Mouse (Mus musculus): Measurements from ENCODE around the gene Lrrd1. TPM values are rescaled to one million over a fixed set of nuclear protein-coding genes. Genes with fewer than 3 reads are reported as not detected.
"Not testable (repeated sequence)": the region's sequence is repeated elsewhere in the genome, so short reads cannot be mapped to it uniquely, and the experiment has no call there.

Gene Lrrd1
- total RNA-seq (2014; rRNA removed) (not detected in 2 replicates), polyA plus RNA-seq (2015; fragmentation: Nextera tagmentation; extraction: Ambion mirVana) (0.09 TPM in 1 of 2 replicates, not detected in the other)

- no peak within 1 kb of the TSS for H3K27ac ChIP-seq
- no peak for TF ChIP-seq CTCF (IDR thresholded peaks at IDR 0.05; ENCODE audit: low read depth)
- H3K9me3 ChIP-seq (ENCODE audit: low read length) = no peaks in the 10 kb centered on the region
- no peaks in the 10 kb centered on the region for H3K27me3 ChIP-seq (ENCODE audit: insufficient read depth, low read length)
- DNase-seq (ENCODE audit: low spot score) (peak; percentile 17), ATAC-seq (peak; percentile 47; the same call in 1 of the 2 replicates)
- peak within 1 kb of the TSS; percentile 59 for H3K4me2 ChIP-seq (ENCODE audit: low read depth, low read length)
- WGBS = 6% methylated on average over 24 of the region's 24 CpGs
- H3K36me3 ChIP-seq (ENCODE audit: insufficient read depth, low read length) = 0 out of 2 replicates have a peak, but pooled peaks cover 6% of the 10 kb centered on the region
- no peak within 1 kb of the TSS for H3K9ac ChIP-seq (replicated peaks; ENCODE audit: low read length)
- H3K4me3 ChIP-seq (ENCODE audit: low read length) = peak within 1 kb of the TSS; percentile 35
- H3K4me1 ChIP-seq (ENCODE audit: insufficient read depth, low read length) = 0 out of 2 replicates have a peak, but pooled peaks cover 6% of the 10 kb centered on the region
Measured at GRCm38 (mm10) chr5:3845026-3845425, at the start of gene Lrrd1. Gene Lrrd1 (plus strand): TSS chr5:3845173.

GRCm38 (mm10) chr5:3797101-3797500 is 47.9 kb upstream of the Lrrd1 start:
- not testable (repeated sequence) for H3K9me3 ChIP-seq (ENCODE audit: low read length); H3K27me3 ChIP-seq (ENCODE audit: insufficient read depth, low read length); ATAC-seq; H3K4me2 ChIP-seq (ENCODE audit: low read depth, low read length); H3K27ac ChIP-seq; H3K36me3 ChIP-seq (ENCODE audit: insufficient read depth, low read length); H3K4me1 ChIP-seq (ENCODE audit: insufficient read depth, low read length); H3K4me3 ChIP-seq (ENCODE audit: low read length); H3K9ac ChIP-seq (replicated peaks; ENCODE audit: low read length); DNase-seq (ENCODE audit: low spot score)
- 93% methylated on average over 2 of the region's 2 CpGs for WGBS

GRCm38 (mm10) chr5:3798656-3799055 is 46.3 kb upstream of the Lrrd1 start:
- H3K27ac ChIP-seq; H3K4me1 ChIP-seq (ENCODE audit: insufficient read depth, low read length); H3K9ac ChIP-seq (replicated peaks; ENCODE audit: low read length); H3K4me2 ChIP-seq (ENCODE audit: low read depth, low read length); ATAC-seq; H3K27me3 ChIP-seq (ENCODE audit: insufficient read depth, low read length); DNase-seq (ENCODE audit: low spot score); H3K9me3 ChIP-seq (ENCODE audit: low read length); H3K36me3 ChIP-seq (ENCODE audit: insufficient read depth, low read length); H3K4me3 ChIP-seq (ENCODE audit: low read length): not testable (repeated sequence)

- WGBS = 90% methylated on average over 1 of the region's 1 CpGs
- Histone ChIP-seq H3K9ac (replicated peaks; ENCODE audit: low read length) (no peak overlapping the region), H3K9me3 (ENCODE audit: low read length) (no peaks in the 10 kb centered on the region)
Measured at GRCm38 (mm10) chr5:3800041-3800440, 44.9 kb upstream of the Lrrd1 start.

GRCm38 (mm10) chr5:3800881-3801280 is 44.1 kb upstream of the Lrrd1 start:
- Histone ChIP-seq H3K27me3 (ENCODE audit: insufficient read depth, low read length) (no peaks in the 10 kb centered on the region), H3K4me2 (ENCODE audit: low read depth, low read length) (peak overlapping the region; percentile 94), H3K4me1 (ENCODE audit: insufficient read depth, low read length) (no peaks in the 10 kb centered on the region), H3K9ac (replicated peaks; ENCODE audit: low read length) (no peak overlapping the region), H3K36me3 (ENCODE audit: insufficient read depth, low read length) (no peaks in the 10 kb centered on the region), H3K27ac (no peak overlapping the region), H3K4me3 (ENCODE audit: low read length) (0 out of 2 replicates have a peak overlapping the region, but pooled peaks have one; percentile 1), H3K9me3 (ENCODE audit: low read length) (no peaks in the 10 kb centered on the region)
- WGBS = 78% methylated on average over 4 of the region's 4 CpGs
- DNase-seq (ENCODE audit: low spot score) (no peak), ATAC-seq (no peak)
- TF ChIP-seq CTCF (IDR thresholded peaks at IDR 0.05; ENCODE audit: low read depth) = no peak

More at GRCm38 (mm10) chr5:3800041-3800440, 44.9 kb upstream of the Lrrd1 start:
- Histone ChIP-seq H3K27me3 (ENCODE audit: insufficient read depth, low read length) (no peaks in the 10 kb centered on the region), H3K4me1 (ENCODE audit: insufficient read depth, low read length) (no peaks in the 10 kb centered on the region), H3K4me3 (ENCODE audit: low read length) (no peak overlapping the region), H3K4me2 (ENCODE audit: low read depth, low read length) (no peak overlapping the region), H3K27ac (no peak overlapping the region), H3K36me3 (ENCODE audit: insufficient read depth, low read length) (no peaks in the 10 kb centered on the region)
- DNase-seq (ENCODE audit: low spot score) = no peak
- no peak for ATAC-seq
- TF ChIP-seq CTCF (IDR thresholded peaks at IDR 0.05; ENCODE audit: low read depth) = no peak

- Histone ChIP-seq H3K27ac (peak overlapping the region; percentile 91), H3K4me3 (ENCODE audit: low read length) (peak overlapping the region; percentile 76), H3K4me2 (ENCODE audit: low read depth, low read length) (peak overlapping the region; percentile 94), H3K4me1 (ENCODE audit: insufficient read depth, low read length) (no peaks in the 10 kb centered on the region), H3K27me3 (ENCODE audit: insufficient read depth, low read length) (no peaks in the 10 kb centered on the region), H3K36me3 (ENCODE audit: insufficient read depth, low read length) (no peaks in the 10 kb centered on the region), H3K9me3 (ENCODE audit: low read length) (no peaks in the 10 kb centered on the region), H3K9ac (replicated peaks; ENCODE audit: low read length) (peak overlapping the region; percentile 88)
- no peak for TF ChIP-seq CTCF (IDR thresholded peaks at IDR 0.05; ENCODE audit: low read depth)
- DNase-seq (ENCODE audit: low spot score) (peak; percentile 9), ATAC-seq (peak; percentile 0; the same call in 1 of the 2 replicates)
- 4% methylated on average over 18 of the region's 18 CpGs for WGBS
Measured at GRCm38 (mm10) chr5:3801672-3802432, 43.1 kb upstream of the Lrrd1 start.
